Mouse (Mus musculus): ENCODE data around the gene Luc7l.
"Not testable (repeated sequence)": the region's sequence is repeated elsewhere in the genome, so short reads cannot be mapped to it uniquely, and the experiment has no call there.

Luc7l gene

DNA sequence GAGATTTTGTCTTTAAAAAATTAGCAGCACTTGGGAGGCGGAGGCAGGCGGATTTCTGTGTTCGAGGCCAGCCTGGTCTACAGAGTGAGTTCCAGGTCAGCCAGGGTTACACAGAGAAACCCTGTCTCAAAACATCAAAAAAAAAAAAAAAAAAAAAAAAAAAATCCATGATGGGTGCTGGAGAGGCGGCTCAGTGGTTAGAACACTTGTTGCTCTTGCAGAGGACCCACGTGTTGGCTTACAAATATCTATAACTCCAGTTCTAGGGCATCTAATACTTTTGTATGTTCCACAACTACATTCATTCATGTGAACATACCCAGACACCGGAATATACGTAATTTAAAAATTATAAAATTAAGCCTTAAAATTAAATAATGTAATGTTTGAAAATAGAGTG lies 2.6 kb downstream of the Luc7l start:
- no peak for DNase-seq

GRCm38 (mm10) chr17:26261826-26262225 lies 9.1 kb downstream of the Luc7l start:
- no peak for DNase-seq

DNA sequence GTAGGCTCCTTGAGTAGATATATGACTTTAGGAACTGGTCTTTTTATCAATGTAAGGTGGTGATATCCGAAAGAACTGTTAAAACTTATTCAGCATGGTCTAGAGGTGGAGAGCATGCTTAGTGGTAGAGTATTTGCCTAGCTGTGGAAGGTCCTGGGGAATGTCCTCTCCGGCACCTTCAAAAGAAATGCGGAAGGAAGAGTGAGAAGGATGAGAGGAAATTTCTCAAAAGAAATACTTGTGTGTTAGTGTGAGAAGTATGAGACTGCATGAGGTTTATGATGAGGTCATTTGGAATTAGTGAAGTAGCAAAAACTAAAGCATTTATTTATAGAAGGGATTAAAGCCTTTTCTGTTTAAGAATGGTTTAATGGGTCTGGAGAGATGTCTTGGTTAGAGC lies 9.7 kb downstream of the Luc7l start:
- DNase-seq, result no peak

DNA sequence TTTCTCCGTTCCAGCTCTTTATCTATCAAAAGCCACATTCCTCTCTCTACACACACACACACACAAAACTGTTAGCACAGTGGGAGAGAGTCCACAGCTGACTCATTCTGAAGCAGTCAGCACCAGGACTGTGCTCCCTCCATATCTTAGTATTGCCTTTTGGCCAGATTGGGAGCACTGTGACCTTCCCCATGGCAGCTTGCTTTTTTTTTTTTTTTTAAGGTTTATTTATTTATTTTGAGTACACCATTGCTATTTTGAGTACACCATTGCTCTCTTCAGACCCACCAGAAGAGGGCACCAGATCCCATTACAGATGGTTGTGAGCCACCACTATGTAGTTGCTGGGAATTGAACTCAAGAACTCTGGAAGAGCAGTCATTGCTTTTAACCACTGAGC lies 16.2 kb downstream of the Luc7l start:
- peak; percentile 32 for DNase-seq

DNA sequence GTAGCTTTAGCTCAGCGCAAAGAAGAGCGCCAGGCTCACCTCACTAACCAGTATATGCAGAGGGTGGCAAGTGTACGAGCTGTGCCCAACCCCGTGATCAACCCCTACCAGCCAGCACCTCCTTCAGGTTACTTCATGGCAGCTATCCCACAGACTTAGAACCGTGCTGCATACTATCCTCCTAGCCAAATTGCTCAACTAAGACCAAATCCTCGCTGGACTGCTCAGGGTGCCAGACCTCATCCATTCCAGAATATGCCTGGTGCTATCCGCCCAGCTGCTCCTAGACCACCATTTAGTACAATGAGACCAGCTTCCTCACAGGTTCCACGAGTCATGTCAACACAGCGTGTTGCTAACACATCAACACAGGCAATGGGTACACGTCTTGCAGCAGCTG lies 16.9 kb downstream of the Luc7l start:
- DNase-seq, result not testable (repeated sequence)

- DNase-seq, result no peak
These were observed 19.9 kb downstream of the Luc7l start for GRCm38 (mm10) chr17:26272586-26272985.

- DNase-seq, result no peak
These were observed 23.2 kb downstream of the Luc7l start for GRCm38 (mm10) chr17:26275933-26276332.

- peak; percentile 56 for DNase-seq
These were observed 24.0 kb downstream of the Luc7l start for GRCm38 (mm10) chr17:26276711-26277110.

- no peak for DNase-seq
These were observed 33.7 kb downstream of the Luc7l start for GRCm38 (mm10) chr17:26286199-26286955.

DNA sequence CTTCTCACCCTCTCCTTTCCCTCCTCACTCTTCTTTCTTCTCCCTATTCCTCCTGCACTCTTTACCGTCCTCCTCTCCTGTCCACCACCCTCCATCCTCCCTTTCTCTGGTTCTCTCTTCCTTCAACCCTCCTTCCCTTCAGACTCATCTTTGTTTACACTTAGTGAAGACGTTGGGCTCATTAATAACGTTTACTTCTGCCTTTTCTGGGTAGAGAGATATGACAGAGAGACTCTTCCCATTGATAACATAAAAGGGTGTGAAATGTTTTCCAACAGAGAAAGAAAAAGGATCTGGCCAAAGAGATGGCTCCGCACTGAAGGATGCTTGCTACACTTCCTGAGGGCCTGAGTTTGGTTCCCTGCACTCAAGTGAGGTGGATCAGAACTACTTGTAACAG lies 36.8 kb downstream of the Luc7l start:
- DNase-seq, result no peak

- DNase-seq, result not testable (repeated sequence)
These were observed 45.6 kb downstream of the Luc7l start for GRCm38 (mm10) chr17:26298318-26298717.

DNA sequence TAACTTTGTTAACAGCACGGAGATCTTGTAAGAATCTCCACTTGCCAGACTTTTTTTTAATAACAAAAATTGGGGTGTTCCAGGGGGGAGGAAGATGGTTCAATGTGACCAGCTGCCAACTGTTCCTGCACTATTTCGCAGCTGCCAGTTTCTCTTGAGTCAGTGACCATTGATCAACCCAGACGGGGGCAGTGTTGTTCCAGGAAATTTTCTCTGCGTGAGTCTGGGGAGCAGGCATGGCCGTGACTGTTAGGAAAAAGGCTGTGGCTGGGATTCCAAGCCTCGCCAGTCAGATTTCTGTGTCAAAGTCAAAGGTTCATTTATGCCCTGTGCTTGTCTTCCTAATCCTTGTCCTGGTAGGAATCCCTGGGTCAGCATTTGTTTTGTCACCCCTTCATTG lies 61.6 kb downstream of the Luc7l start:
- DNase-seq, result peak; percentile 85

- no peak for DNase-seq
These were observed 62.8 kb downstream of the Luc7l start for GRCm38 (mm10) chr17:26315474-26315873.

- DNase-seq, result no peak
These were observed 65.7 kb downstream of the Luc7l start for GRCm38 (mm10) chr17:26318441-26318840.
